In the genomic region with DNA sequence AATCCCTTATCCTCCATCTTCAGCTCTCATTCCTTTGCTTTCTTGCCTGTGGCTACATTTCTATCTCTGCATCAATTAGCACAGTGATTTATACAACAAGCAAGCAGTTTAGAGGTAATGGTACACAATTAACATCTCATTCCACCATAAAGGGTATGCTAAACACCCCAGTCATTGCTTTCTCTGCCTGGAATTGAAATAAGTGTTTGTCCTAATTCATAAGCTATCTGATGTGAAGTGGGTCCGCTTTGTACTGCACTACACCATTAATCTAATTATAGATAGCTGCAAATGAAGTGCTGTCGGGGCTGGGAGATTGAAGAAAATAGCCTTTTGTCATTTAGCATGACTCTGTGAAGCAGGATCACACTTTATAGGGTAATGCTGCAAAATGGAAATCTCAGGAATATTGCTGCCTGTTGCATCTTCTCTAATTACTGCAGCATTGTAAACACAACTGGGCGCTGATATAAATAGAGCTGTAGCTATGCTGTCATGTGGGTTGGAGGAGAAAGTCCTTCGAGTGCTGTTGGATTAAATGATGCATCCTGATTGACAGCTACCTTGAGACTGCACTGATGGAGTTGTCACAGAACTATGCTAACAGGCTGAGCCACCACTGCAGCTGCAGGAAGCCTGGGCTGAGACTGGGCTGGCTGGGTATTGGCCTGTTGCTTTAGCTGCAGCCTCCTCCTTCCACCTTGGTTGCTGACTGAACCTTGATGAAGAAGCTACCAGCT, we compare ENCODE assay signal across 18 mouse cellular contexts. TPM values are rescaled to one million over a fixed set of nuclear protein-coding genes. Genes with fewer than 3 reads are reported as not detected.
A peak's percentile ranks its signal among the peaks of the same experiment; 100 is the strongest.
DNase-seq lines count a peak whose midpoint lies in the region; ATAC-seq and TF ChIP-seq lines count a peak whose summit lies in the region.
"Had no signal": no experiment of that assay in that cellular context is flagged by ENCODE, and none has a peak within 500 bp of the region (broad histone marks: within the 10 kb centered on the region; RNA-seq: fewer than 3 reads in every experiment).

No protein-coding gene starts in this region.

- DNase-seq in heart, adult 11 months, result peak; percentile 70
- no peak for DNase-seq in heart, postnatal 14 days
- DNase-seq in retina, embryonic 14.5 days (ENCODE audit: low spot score), result peak; percentile 72
- DNase-seq in gastrocnemius, adult 2 months, result no peak
- DNase-seq in frontal cortex, postnatal 10 days (ENCODE audit: low spot score in 2 of 2), result no peak
- DNase-seq: adrenal gland, postnatal 25 days; cerebellum, adult 18-20 months; gastrocnemius, postnatal 36 days; kidney, adult 2 months; kidney, postnatal 14 days; right cerebral cortex, adult 18-20 months had no signal

- H3K9ac ChIP-seq in midbrain, embryonic 15.5 days, result no peak overlapping the region
- H3K9ac ChIP-seq in midbrain, embryonic 16.5 days (ENCODE audit: low read depth, low read length), result no peak overlapping the region
- H3K9ac ChIP-seq in hindbrain, embryonic 13.5 days, result no peak overlapping the region
- H3K9ac ChIP-seq: limb, embryonic 15.5 days; liver, embryonic 15.5 days had no signal

- H3K27ac ChIP-seq in midbrain, embryonic 15.5 days, result no peak overlapping the region
- no peak overlapping the region for H3K27ac ChIP-seq in midbrain, embryonic 16.5 days (ENCODE audit: low read length)
- H3K27ac ChIP-seq in hindbrain, embryonic 13.5 days, result no peak overlapping the region
- no peak overlapping the region for H3K27ac ChIP-seq in gastrocnemius, adult 2 months
- H3K27ac ChIP-seq: heart, embryonic 10.5 days; limb, embryonic 15.5 days; liver, embryonic 15.5 days had no signal

- no peaks in the 10 kb centered on the region for H3K9me3 ChIP-seq in midbrain, embryonic 15.5 days
- H3K9me3 ChIP-seq in midbrain, embryonic 16.5 days (replicated peaks; ENCODE audit: control insufficient read depth, low read length, poor library complexity, severe bottlenecking), result no peaks in the 10 kb centered on the region
- no peaks in the 10 kb centered on the region for H3K9me3 ChIP-seq in hindbrain, embryonic 13.5 days
- H3K9me3 ChIP-seq: heart, embryonic 10.5 days; limb, embryonic 15.5 days; liver, embryonic 15.5 days had no signal

- no peak for TF ChIP-seq CTCF in gastrocnemius, adult 2 months (IDR thresholded peaks at IDR 0.05)

- intact Hi-C loops in heart, postnatal 14 days (cut with DNase I), result loop anchor here (10.0 kb wide), 2 partner anchors 237 to 677 kb away; no protein-coding TSS in a partner anchor
- intact Hi-C loops in gastrocnemius, adult 2 months (cut with DNase I), result no loop called here

- peaks cover 6% of the 10 kb centered on the region; the same call in 1 of the 2 replicates for H3K27me3 ChIP-seq in midbrain, embryonic 15.5 days (replicated peaks)
- H3K27me3 ChIP-seq in midbrain, embryonic 16.5 days (ENCODE audit: control insufficient read depth, insufficient read depth, low read depth, low read length), result no peaks in the 10 kb centered on the region
- peaks cover 14% of the 10 kb centered on the region; the same call in 1 of the 2 replicates for H3K27me3 ChIP-seq in hindbrain, embryonic 13.5 days
- H3K27me3 ChIP-seq: liver, embryonic 15.5 days had no signal

- WGBS in midbrain, embryonic 15.5 days, result 26% methylated on average over 4 of the region's 4 CpGs
- 30% methylated on average over 4 of the region's 4 CpGs for WGBS in midbrain, embryonic 16.5 days
- 39% methylated on average over 4 of the region's 4 CpGs for WGBS in hindbrain, embryonic 13.5 days

- H3K4me3 ChIP-seq in midbrain, embryonic 15.5 days, result no peak overlapping the region
- no peak overlapping the region for H3K4me3 ChIP-seq in midbrain, embryonic 16.5 days (ENCODE audit: low read depth, low read length)
- H3K4me3 ChIP-seq in hindbrain, embryonic 13.5 days, result no peak overlapping the region
- H3K4me3 ChIP-seq in gastrocnemius, adult 2 months, result no peak overlapping the region
- H3K4me3 ChIP-seq: heart, embryonic 10.5 days; limb, embryonic 15.5 days; liver, embryonic 15.5 days had no signal

- H3K4me2 ChIP-seq in midbrain, embryonic 15.5 days, result no peak overlapping the region
- no peak overlapping the region for H3K4me2 ChIP-seq in midbrain, embryonic 16.5 days (ENCODE audit: low read length)
- H3K4me2 ChIP-seq in hindbrain, embryonic 13.5 days, result no peak overlapping the region
- H3K4me2 ChIP-seq: limb, embryonic 15.5 days; liver, embryonic 15.5 days had no signal

- peaks cover 19% of the 10 kb centered on the region for H3K4me1 ChIP-seq in midbrain, embryonic 15.5 days
- H3K4me1 ChIP-seq in midbrain, embryonic 16.5 days (ENCODE audit: control insufficient read depth, insufficient read depth, low read length), result peaks cover 16% of the 10 kb centered on the region
- H3K4me1 ChIP-seq in hindbrain, embryonic 13.5 days (replicated peaks), result peaks cover 23% of the 10 kb centered on the region
- H3K4me1 ChIP-seq: limb, embryonic 15.5 days; liver, embryonic 15.5 days had no signal

- H3K36me3 ChIP-seq in midbrain, embryonic 15.5 days (replicated peaks), result no peaks in the 10 kb centered on the region
- no peaks in the 10 kb centered on the region for H3K36me3 ChIP-seq in midbrain, embryonic 16.5 days (ENCODE audit: control insufficient read depth, insufficient read depth, low read length)
- no peaks in the 10 kb centered on the region for H3K36me3 ChIP-seq in hindbrain, embryonic 13.5 days
- H3K36me3 ChIP-seq: heart, embryonic 10.5 days; limb, embryonic 15.5 days; liver, embryonic 15.5 days had no signal

- 0 out of 2 replicates have a peak, but pooled peaks have one; percentile 5 for ATAC-seq in midbrain, embryonic 15.5 days (replicated peaks)
- ATAC-seq in midbrain, embryonic 16.5 days, result no peak
- ATAC-seq in hindbrain, embryonic 13.5 days (ENCODE audit: low FRiP score), result peak; percentile 55
- ATAC-seq: CD4-positive, CD25-positive, alpha-beta regulatory T cell, adult 4 months had no signal

RNA-seq across cellular contexts. Expression of a gene that starts 41.5 kb away (rescaled TPM):
- 10 to 100 TPM; 22.5 to 25.0 TPM for total RNA-seq in heart, postnatal 14 days (2021)
- polyA plus RNA-seq in midbrain, embryonic 15.5 days (2015; fragmentation: Nextera tagmentation; extraction: Ambion mirVana), result 10.3 TPM in 2 replicates
- polyA plus RNA-seq in midbrain, embryonic 16.5 days (2015; fragmentation: Nextera tagmentation; extraction: Ambion mirVana), result 6.8 and 8.7 TPM in 2 replicates
- 6.8 and 8.0 TPM in 2 replicates for polyA plus RNA-seq in hindbrain, embryonic 13.5 days (2015; fragmentation: Nextera tagmentation; extraction: Ambion mirVana)
- 10 to 100 TPM; 13.8 to 20.4 TPM for total RNA-seq in gastrocnemius, adult 2 months (2021)

Comparison
In these comparisons a context has a peak if more than half of its experiments do, and no peak if none do; other contexts are left out.
1. DNase-seq: peak in heart, adult 11 months (single experiment) and retina, embryonic 14.5 days (single experiment); none in heart, postnatal 14 days (0 of 2), gastrocnemius, adult 2 months (single experiment) and frontal cortex, postnatal 10 days (0 of 2).